Mouse (Mus musculus) intestine, postnatal 0 days (tissue): Measurements from ENCODE around the gene Btbd8. TPM values are rescaled to one million over a fixed set of nuclear protein-coding genes. Genes with fewer than 3 reads are reported as not detected.

ENCODE experiments used
- ATAC-seq: fragments of 200-750 bp; cut with Nextera tagmentation; 2 replicates; pipeline ENCODE4 v1.8.0; 2017; ENCODE audit warnings: mild to moderate bottlenecking, moderate TSS enrichment, moderate library complexity
- H3K27ac ChIP-seq: fragments of 300-500 bp; sonication (generic); 2 replicates; pipeline ENCODE4 v1.5.1; 2014; ENCODE audit warnings: mild to moderate bottlenecking, low read depth, low read length, moderate library complexity
- H3K27me3 ChIP-seq: fragments of 300-500 bp; sonication (generic); replicated peaks from 2 replicates; pipeline ENCODE4 v1.6.1; 2014; ENCODE audit warnings: low read length, mixed read lengths; ENCODE audit not compliant: control insufficient read depth, insufficient read depth
- H3K36me3 ChIP-seq: fragments of 300-500 bp; sonication (generic); 2 replicates; pipeline ENCODE4 v1.6.1; 2014; ENCODE audit warnings: mild to moderate bottlenecking, moderate library complexity; ENCODE audit not compliant: control insufficient read depth, insufficient read depth
- H3K4me1 ChIP-seq: fragments of 300-500 bp; sonication (generic); replicated peaks from 2 replicates; pipeline ENCODE4 v1.6.1; 2014; ENCODE audit warnings: antibody characterized with exemption, low read length, mixed read lengths; ENCODE audit not compliant: control insufficient read depth, insufficient read depth
- H3K4me2 ChIP-seq: fragments of 300-500 bp; sonication (generic); replicated peaks from 2 replicates; pipeline ENCODE4 v1.6.1; 2014; ENCODE audit warnings: low read depth, mild to moderate bottlenecking, moderate library complexity
- H3K4me3 ChIP-seq: fragments of 300-500 bp; sonication (generic); 2 replicates; pipeline ENCODE4 v1.5.1; 2014; ENCODE audit warnings: low read depth, low read length
- H3K9ac ChIP-seq: fragments of 300-500 bp; sonication (generic); 2 replicates; pipeline ENCODE4 v1.6.1; 2014; ENCODE audit warnings: mild to moderate bottlenecking, low read depth, low read length
- H3K9me3 ChIP-seq: fragments of 300-500 bp; sonication (generic); 2 replicates; pipeline ENCODE4 v1.6.1; 2016; ENCODE audit warnings: mixed run types; ENCODE audit not compliant: control insufficient read depth
- CTCF ChIP-seq: sonication (generic); IDR thresholded peaks from 2 replicates; pipeline ENCODE4 v1.5.1; 2016; ENCODE audit warnings: low read depth, mild to moderate bottlenecking, control low read depth, antibody characterized with exemption, moderate library complexity
- WGBS: fragments of 180-500 bp; shearing (Covaris S2); extraction: QIAGEN DNeasy Blood & Tissue Kit; methylation state at CpG from one replicate; pipeline ENCODE4 v1.1.7; 2014; 5-methylcytosine and 5-hydroxymethylcytosine counted together
- polyA plus RNA-seq: library from polyadenylated mRNA; unstranded; fragments of >200 nt; fragmentation: Nextera tagmentation; extraction: Ambion mirVana; gene quantifications from 2 replicates; pipeline ENCODE4 v1.2.1, GENCODE M21; 2015

The Btbd8 gene
- polyA plus RNA-seq, 1 experiment from 2014 or later, result 1.3 TPM

DNA sequence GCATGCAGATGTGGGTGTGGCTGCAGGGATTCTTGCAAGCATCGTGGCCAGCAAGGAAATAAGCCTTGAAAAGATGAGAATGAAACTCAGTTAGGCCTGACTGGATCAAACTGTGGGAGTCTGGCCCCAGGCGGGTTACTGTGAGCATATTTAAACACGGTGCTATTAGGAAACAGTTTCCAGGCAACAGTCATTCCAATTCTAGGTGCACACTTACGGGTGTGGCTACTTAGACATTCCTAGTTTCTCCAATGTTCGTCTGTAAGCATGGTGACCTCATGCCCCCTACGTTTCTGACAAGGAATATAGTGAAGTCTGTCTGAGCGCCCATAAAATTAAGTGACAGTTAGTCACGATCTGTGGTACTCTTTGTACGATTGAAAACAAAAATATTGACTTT is 53.2 kb downstream of the Btbd8 start:
- Histone ChIP-seq H3K4me2 (no peak overlapping the region), H3K27ac (no peak overlapping the region), H3K27me3 (no peaks in the 10 kb centered on the region), H3K4me1 (no peaks in the 10 kb centered on the region), H3K9me3 (no peaks in the 10 kb centered on the region), H3K4me3 (no peak overlapping the region), H3K9ac (no peak overlapping the region), H3K36me3 (no peaks in the 10 kb centered on the region; the same call in 1 of the 2 replicates)
- ATAC-seq, result no peak
- WGBS, result 59% methylated on average over 9 of the region's 9 CpGs
- TF ChIP-seq CTCF, result no peak

DNA sequence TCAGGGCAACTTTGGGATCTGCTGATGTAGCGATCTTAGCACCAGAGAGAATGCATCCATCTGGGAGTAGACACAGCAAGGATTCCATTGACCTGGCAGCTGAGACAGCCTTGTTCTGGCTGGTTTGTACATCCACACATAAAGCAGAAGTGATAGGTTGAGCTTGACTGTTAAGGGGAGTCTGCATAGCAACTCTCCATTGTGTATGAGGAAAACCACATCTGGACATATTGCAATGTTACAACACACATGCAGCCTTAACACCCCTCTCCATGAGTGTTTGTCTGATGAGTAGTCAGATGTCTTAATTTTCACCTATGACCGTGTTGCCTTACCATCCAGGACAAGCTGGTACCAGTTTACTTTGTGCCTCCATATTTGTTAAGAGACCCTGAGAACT is 54.7 kb downstream of the Btbd8 start:
- TF ChIP-seq CTCF, result no peak

DNA sequence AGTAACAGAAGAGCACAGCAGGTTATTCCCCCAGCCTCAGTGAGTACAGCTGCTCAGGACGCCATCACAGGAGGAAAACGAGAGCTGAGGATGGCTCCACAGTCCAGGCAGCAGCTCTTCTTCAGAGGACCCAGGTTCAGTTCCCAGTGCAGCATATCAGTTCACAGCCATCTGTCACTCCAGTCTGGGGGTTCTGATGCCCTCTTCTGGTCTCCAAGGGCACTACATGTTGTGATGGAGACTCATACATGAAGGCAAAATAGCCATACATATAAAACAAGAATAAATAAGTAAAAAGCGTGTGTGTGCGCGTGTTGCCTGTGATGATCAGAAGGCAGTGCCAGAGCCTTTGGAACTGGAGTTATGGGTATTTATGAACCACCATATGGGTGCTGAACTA is 57.0 kb downstream of the Btbd8 start:
- H3K4me2 ChIP-seq, result no peak overlapping the region
- no peaks in the 10 kb centered on the region for H3K27me3 ChIP-seq
- no peaks in the 10 kb centered on the region; the same call in 1 of the 2 replicates for H3K36me3 ChIP-seq
- peak; percentile 32 for TF ChIP-seq CTCF
- H3K4me3 ChIP-seq, result no peak overlapping the region
- H3K9ac ChIP-seq, result no peak overlapping the region
- 97% methylated on average over 5 of the region's 5 CpGs for WGBS
- no peak for ATAC-seq
- no peak overlapping the region for H3K27ac ChIP-seq
- H3K4me1 ChIP-seq, result no peaks in the 10 kb centered on the region
- no peaks in the 10 kb centered on the region for H3K9me3 ChIP-seq

More for the DNA sequence above, 54.7 kb downstream of the Btbd8 start:
- Histone ChIP-seq H3K4me1 (no peaks in the 10 kb centered on the region), H3K9me3 (no peaks in the 10 kb centered on the region), H3K36me3 (no peaks in the 10 kb centered on the region; the same call in 1 of the 2 replicates), H3K27me3 (no peaks in the 10 kb centered on the region), H3K4me3 (no peak overlapping the region), H3K27ac (no peak overlapping the region), H3K9ac (no peak overlapping the region), H3K4me2 (no peak overlapping the region)
- WGBS, result 95% methylated on average over 2 of the region's 2 CpGs
- no peak for ATAC-seq

DNA sequence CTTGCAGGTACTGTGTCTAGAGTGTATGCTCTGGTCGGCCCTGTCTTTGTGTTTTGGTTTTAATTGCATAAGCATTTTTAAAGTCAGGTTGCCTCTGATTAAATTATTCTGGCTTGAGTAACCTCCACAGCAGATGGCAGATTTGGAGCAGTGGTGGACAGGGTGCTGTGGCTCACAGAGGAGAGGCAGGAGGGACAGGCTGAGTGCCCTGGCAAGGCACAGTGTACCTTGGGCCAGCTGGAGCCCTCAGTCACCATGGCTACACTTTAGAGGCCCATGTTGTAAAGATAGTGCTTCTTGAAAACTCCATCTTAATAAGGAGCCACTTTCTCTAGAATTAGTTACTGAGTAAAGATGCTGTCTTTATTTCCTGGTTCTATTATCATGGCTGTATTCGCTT is 58.2 kb downstream of the Btbd8 start:
- Histone ChIP-seq H3K9ac (no peak overlapping the region), H3K27me3 (no peaks in the 10 kb centered on the region), H3K27ac (no peak overlapping the region), H3K36me3 (no peaks in the 10 kb centered on the region; the same call in 1 of the 2 replicates), H3K4me1 (no peaks in the 10 kb centered on the region), H3K9me3 (no peaks in the 10 kb centered on the region), H3K4me2 (no peak overlapping the region), H3K4me3 (no peak overlapping the region)
- TF ChIP-seq CTCF, result no peak
- ATAC-seq, result no peak
- 81% methylated on average over 2 of the region's 2 CpGs for WGBS

DNA sequence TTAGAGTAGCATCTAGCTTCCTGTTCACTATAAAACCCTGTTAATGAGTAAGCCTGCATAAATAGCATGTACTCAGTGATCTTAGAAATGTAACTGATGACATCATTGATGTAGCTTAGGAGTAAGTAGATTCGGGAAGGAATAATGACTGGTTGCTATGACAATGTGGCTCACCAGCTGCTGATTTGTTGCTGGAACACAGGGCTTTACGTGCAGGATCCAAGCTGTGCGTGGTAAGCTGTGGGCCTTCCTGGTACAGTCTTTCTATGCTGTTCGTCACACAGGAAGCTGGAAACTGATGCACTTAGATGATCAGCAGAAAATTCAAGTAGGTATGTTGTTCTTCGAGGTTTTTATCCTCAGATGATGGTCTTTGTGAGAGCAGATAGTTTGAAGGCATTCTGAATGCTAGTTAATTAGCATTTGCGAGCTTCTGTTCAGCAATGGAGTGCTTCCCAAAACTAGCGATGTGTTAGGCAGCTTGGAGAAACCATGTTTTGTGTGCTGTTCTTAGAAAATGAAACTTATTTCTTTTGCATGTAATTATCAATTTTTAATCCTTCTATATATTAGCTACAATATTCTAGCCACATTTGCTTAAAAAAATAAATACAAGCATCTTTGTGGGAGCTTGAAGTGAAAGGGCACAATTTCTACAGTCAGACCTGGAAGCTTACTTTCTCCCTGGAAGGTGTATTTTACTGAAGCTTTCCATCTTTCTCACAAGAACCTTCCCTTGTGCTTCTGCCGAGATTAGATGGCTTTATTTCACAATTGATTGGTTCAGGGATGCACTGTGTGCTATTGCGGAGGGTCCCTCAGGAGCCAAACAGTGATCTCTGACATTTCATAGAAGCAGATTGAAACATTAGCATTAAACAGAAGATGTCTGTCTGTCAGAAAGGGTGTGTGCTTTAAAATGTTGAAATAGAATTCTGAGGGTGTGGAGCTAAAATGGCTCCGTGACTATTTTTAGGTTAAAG is 60.0 kb downstream of the Btbd8 start:
- ATAC-seq, result peak; percentile 67
- no peak overlapping the region for H3K9ac ChIP-seq
- no peaks in the 10 kb centered on the region; the same call in 1 of the 2 replicates for H3K36me3 ChIP-seq
- 62% methylated on average over 10 of the region's 10 CpGs for WGBS
- H3K4me3 ChIP-seq, result no peak overlapping the region
- H3K9me3 ChIP-seq, result no peaks in the 10 kb centered on the region
- no peak overlapping the region for H3K4me2 ChIP-seq
- no peaks in the 10 kb centered on the region for H3K27me3 ChIP-seq
- no peak for TF ChIP-seq CTCF
- H3K27ac ChIP-seq, result no peak overlapping the region
- no peaks in the 10 kb centered on the region for H3K4me1 ChIP-seq

DNA sequence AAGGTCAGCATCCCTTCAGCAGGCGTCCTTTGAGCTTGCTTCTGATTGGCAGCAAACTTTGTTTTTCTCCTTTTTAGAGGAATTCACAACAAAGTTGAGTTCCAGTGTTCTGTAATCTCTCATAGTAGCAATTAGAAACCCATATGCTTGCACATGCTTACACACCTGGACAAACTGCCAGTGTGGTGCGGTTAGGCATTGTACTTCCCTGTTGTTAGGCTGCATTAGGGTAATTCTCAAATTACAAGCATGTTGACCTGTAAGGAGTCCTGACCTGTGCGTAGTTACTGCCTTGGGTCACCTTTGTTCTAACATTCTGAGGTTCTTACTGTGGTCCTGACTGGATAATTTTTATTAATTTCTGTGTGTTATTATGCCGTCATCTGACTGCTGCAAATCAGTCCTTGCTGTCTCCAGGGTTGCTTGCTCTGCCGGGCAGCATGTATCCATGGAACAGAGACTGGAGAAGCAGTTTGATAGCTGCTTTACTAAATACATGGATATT is 61.1 kb downstream of the Btbd8 start:
- TF ChIP-seq CTCF, result no peak
- ATAC-seq, result no peak
- Histone ChIP-seq H3K4me2 (no peak overlapping the region), H3K27ac (no peak overlapping the region), H3K4me1 (no peaks in the 10 kb centered on the region), H3K36me3 (no peaks in the 10 kb centered on the region; the same call in 1 of the 2 replicates), H3K9me3 (no peaks in the 10 kb centered on the region), H3K27me3 (no peaks in the 10 kb centered on the region), H3K9ac (no peak overlapping the region), H3K4me3 (no peak overlapping the region)
- WGBS, result 72% methylated on average over 5 of the region's 5 CpGs
